Mouse (Mus musculus): Measurements from ENCODE around the gene Gm20388.

The Gm20388 gene

GRCm38 (mm10) chr8:121680896-121681295, 1770.3 kb downstream of the Gm20388 start:
- peak; percentile 70 to 73 for DNase-seq

GRCm38 (mm10) chr8:121681457-121681856, 1770.8 kb downstream of the Gm20388 start:
- peak; percentile 76 to 77 for DNase-seq

GRCm38 (mm10) chr8:121683083-121683832, 1772.6 kb downstream of the Gm20388 start:
- DNase-seq = peak in 1 of 2 experiments; percentile 31

GRCm38 (mm10) chr8:121685419-121685818, 1774.8 kb downstream of the Gm20388 start:
- peak; percentile 73 to 86 for DNase-seq

- DNase-seq = peak; percentile 62 to 64
Measured at GRCm38 (mm10) chr8:121687455-121688161, 1777.0 kb downstream of the Gm20388 start.

- no peak for DNase-seq
Measured at GRCm38 (mm10) chr8:121688496-121688895, 1777.9 kb downstream of the Gm20388 start.

GRCm38 (mm10) chr8:121694453-121694852, 1783.8 kb downstream of the Gm20388 start:
- DNase-seq = peak; percentile 85 to 89

GRCm38 (mm10) chr8:121695585-121696184, 1785.0 kb downstream of the Gm20388 start:
- peak in 1 of 2 experiments; percentile 58 for DNase-seq

GRCm38 (mm10) chr8:121697735-121698614, 1787.3 kb downstream of the Gm20388 start:
- peak; percentile 82 to 87 for DNase-seq

- no peak for DNase-seq
Measured at GRCm38 (mm10) chr8:121698615-121699101, 1788.0 kb downstream of the Gm20388 start.

- DNase-seq = peak; percentile 99
Measured at GRCm38 (mm10) chr8:121699936-121700335, 1789.3 kb downstream of the Gm20388 start.

GRCm38 (mm10) chr8:121705174-121705573, 1794.5 kb downstream of the Gm20388 start:
- no peak for DNase-seq

GRCm38 (mm10) chr8:121706956-121707355, 1796.3 kb downstream of the Gm20388 start:
- no peak for DNase-seq

GRCm38 (mm10) chr8:121708406-121708805, 1797.8 kb downstream of the Gm20388 start:
- no peak for DNase-seq

GRCm38 (mm10) chr8:121717502-121717901, 1806.9 kb downstream of the Gm20388 start:
- DNase-seq = peak; percentile 45 to 52

GRCm38 (mm10) chr8:121717982-121718425, 1807.4 kb downstream of the Gm20388 start:
- DNase-seq = peak; percentile 97 to 98

GRCm38 (mm10) chr8:121718925-121719324, 1808.3 kb downstream of the Gm20388 start:
- peak in 1 of 2 experiments; percentile 46 for DNase-seq

GRCm38 (mm10) chr8:121721072-121721471, 1810.4 kb downstream of the Gm20388 start:
- DNase-seq = peak; percentile 68 to 76

- DNase-seq = no peak
Measured at GRCm38 (mm10) chr8:121723846-121724245, 1813.2 kb downstream of the Gm20388 start.

- no peak for DNase-seq
Measured at GRCm38 (mm10) chr8:121727164-121727563, 1816.5 kb downstream of the Gm20388 start.

GRCm38 (mm10) chr8:121729323-121729722, 1818.7 kb downstream of the Gm20388 start, which contains the start of gene Jph3:
TSS of gene Jph3 (plus strand) at chr8:121729623.
- DNase-seq = no peak

GRCm38 (mm10) chr8:121729754-121730153, 1819.1 kb downstream of the Gm20388 start:
- DNase-seq = peak; percentile 69 to 74
